Mouse (Mus musculus): ENCODE measurements around the gene A930004D18Rik.

The A930004D18Rik gene

DNA sequence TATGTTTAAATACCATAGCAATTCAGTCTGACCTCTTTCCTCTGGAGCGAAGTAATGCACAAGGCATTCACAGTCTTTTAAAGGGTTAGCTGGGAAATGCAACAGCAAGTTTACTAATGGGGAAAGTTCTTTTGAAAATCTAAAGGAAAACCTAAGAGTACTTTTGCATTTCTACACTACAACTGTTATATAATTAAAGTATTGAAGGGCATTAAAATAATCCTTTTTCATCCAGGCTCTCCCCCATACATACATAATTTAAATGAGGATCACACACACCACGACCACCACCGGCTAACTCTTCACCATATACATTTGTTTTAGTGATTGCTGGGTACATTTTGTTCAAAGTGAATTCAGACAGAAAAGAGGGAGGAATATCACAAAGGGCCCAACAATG is 15.0 kb upstream of the A930004D18Rik start:
- DNase-seq: no peak

- no peak for DNase-seq
Observed at GRCm38 (mm10) chr2:18051831-18052170, 14.3 kb upstream of the A930004D18Rik start.

DNA sequence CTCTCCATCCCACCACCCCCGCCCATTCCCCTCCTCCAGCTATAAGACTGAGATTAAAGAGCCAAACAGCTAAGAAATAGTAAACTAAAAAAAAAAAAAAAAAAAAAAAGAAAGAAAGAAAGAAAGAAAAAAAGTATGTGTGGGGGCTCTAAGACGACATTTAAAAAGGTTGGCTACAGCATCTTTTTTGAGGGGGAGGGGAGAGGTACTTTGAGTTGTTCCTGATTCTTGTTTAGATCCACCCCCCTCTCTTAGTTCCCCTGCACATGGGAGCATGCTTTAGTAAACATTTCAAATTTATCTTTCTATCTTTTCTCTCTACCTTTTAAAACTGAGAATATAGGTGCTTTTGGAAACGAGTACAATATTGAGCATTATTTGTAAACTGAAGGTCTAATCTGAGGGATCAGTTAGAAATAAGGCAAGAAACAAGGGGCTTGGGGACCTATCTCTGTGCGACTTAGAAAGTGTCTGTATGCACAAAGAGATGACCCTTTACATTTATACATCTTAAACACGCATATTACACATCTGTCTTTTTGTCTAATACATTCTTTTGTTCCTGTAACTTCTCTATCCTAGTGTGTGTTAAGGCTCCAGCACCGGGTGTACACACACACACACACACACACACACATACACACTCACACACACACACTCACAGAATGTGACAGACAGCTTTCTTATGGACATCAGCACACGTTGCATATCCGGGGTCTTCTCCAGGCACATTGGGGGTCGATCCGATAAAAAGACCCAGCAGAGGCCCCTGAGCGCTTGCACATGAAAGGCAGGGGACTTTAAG is 13.7 kb upstream of the A930004D18Rik start:
- no peak for DNase-seq

DNA sequence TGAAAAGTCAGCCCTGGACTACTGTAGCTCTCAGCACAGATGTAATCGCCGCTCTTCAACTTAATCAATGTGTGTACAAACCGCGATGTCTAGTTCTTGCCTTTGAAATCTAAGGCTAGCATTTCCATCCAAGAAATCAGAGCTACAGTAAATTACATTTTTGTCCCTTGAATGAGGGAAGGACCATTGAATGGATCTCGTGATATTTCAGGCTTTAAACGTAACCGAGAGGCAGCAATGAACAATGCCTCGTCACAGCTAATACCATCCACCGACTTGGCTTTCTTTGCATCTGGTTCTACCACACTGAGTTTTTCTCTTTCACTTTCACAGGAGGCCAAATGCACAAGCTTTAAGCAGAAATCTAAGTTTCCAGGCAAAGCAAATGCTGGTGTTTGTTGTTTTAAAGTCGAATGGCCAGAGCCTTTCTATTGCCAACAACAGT is 13.0 kb upstream of the A930004D18Rik start:
- DNase-seq: no peak

DNA sequence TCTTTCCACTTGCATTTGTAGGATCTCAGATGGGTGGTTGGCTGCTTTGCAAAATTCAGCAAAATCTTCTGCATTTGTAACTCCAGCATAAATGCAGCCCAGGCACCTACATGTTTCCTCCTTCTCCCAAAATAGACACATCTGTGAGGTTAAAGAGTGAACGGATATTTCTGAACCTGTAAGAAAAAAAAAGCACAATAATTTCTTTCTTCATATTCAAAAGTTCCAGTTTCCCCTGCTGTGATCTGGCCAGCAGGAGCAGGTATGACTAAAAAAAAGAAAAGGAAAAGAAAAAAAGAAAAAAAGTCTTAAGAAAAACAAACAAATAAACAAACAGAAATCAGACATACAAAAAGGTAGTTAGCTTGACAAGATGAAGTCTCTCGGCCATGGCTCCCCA is 12.5 kb upstream of the A930004D18Rik start:
- no peak for DNase-seq

- DNase-seq: no peak
Observed at GRCm38 (mm10) chr2:18049279-18049821, 11.8 kb upstream of the A930004D18Rik start.

GRCm38 (mm10) chr2:18048453-18049075 is 11.0 kb upstream of the A930004D18Rik start, which contains the start of gene Skida1:
Gene Skida1 (minus strand): TSS chr2:18049051.
- DNase-seq: no peak

- DNase-seq: peak; percentile 67
Observed at GRCm38 (mm10) chr2:18047646-18048452, 10.3 kb upstream of the A930004D18Rik start.

DNA sequence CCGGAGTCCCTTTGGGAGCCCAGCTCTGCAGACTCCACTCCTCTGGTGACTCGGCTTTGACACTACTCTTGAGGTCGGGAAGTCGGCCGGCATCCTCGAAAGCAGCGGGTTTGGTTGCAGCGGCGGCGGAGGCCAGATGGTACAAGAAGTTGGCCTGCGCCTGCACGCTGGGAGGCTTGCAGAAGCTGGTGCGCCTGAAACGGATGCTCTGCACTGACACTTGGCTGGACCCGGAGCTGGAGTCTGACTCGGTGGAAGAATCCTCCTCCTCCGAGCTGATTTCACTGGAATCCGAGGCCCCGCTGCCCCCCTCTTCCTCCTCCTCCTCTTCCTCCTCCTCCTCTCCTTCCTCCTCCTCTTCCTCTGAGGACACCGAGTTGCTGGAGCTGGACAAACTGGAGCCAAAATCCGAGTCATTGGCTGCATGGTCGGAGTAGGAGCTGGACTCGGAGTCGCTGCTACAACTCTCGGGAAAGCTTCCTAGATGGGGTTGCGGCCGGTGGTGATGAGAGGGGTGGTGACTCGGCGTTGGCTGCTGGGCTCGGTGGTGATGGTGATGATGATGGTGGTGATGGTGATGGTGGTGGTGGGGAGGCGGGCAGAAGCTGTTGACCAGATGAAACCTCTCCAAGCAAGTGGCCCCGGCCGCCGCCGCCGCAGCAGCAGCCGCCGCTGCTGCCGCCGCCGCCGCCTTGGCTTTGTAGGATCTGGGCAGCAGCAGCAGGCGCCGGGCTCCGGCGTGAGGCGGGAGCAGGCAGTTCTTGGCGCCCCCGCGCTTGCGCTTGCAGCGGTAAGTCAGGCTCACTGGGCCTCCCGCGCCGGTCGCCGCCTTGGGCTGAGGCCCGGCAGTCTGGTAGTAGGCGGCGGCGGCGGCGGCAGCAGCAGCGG is 9.5 kb upstream of the A930004D18Rik start:
- peak; percentile 57 for DNase-seq

DNA sequence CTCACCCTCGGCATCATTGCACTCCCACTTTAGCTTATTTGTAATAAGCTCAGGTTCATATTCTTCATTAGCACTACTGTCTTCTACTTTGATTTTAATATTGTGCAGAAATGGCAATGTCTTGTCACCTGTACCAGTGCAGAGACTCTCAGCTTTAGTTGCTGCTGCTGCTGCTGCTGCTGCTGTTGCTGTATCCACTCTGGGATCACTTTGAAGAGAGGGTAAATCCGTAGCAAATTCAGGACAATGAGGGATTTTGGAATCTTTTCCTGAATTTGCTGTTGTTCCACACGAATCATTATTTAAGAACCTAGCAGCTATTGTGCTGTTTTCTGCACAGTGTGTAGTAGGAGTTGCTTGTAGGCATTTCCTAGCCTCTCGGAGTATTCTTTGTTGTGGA is 8.6 kb upstream of the A930004D18Rik start:
- no peak for DNase-seq

DNA sequence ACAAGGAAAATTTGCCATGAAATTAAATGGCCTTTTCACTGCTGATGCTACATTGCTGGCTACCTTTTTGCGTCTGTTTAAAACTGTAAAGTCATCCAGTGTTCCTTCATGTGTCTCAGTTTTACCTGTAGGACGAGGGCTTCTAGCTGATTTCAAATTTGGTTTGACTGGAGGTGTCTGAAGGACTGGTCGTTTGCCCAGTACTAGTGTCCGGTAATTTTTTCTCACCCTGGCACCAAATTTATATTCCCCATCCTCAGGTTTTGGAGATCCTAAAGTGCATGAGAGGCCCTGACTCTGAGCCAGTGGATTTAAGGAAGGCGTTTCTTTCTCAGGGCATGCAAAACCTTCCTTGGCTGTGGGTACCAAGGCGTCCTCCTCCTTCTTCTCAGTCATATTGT is 8.2 kb upstream of the A930004D18Rik start:
- no peak for DNase-seq

- DNase-seq: no peak
Observed at GRCm38 (mm10) chr2:18045143-18045780, 7.7 kb upstream of the A930004D18Rik start.

DNA sequence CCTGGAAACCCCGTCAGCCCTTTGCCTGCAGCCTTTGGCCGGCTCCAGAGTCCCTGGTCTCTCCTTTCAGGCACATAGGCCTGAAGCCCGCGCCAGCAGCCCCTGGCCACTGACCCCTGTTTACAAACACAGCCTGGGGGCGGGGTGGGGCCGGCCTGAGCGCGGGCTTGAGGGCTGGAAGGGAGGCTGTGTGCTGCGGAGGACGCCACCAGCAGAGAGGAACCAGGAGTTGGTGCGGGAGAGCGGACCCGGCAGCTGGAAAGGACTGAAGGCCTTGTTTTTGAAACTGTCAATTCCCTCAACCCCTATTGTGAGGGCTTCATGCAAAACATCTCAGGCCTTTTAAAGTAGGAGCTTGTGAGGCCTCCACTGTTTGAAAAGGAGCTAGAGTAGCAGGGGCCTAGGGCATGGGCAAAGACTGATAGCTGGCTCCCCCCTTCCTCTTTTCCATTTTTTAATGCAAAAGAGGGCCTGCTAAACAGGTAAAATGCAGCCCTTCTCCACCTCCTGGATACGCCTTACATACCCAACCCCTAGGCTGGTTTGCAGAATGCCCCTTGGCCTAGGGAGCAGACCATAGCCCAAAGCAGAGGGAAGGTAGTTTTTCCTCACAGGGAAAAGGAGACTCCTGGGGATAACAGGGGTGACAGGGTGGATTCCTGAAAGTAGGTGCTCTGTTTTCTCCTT is 3.8 kb upstream of the A930004D18Rik start:
- no peak for DNase-seq

DNA sequence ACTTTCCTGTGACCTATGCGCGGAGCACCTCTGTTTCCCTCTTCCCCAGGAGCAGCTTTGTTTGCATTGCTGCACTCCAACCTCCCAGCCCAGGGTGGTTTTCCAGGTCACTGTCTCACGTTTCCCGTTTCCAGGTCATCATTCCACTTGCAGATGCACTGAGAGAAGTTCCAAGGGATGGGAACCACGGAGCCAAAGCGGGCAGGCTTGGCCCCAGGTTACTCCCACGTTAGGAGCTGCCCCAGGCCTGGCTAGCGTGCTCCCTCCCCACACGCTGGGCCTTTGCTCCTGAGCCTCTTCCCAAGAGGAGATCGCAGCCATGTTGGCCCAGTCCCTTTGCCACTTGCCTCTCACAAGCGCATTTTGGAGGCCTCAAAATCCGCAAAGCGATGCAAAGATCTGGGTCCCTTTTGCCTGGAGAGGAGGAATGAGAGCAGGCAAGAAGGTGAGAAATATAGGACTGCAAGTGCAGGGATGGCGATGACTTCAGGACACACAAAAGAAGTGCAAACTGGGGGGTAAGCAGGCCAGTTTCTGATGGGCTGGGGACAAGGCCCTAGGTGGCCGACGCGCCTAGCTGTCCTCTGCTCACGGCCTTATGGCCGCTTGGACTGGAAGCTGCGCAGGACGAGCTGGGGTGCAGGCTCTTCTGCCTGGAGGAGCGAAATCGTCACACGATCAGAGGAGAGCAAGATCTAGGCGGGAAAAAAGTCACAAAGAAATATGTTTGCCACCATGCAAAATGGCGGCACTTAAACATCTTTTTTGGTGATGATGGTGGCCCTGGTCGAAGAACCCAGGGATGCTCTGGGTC is 3.0 kb upstream of the A930004D18Rik start:
- DNase-seq: no peak

GRCm38 (mm10) chr2:18039566-18040290 is 2.2 kb upstream of the A930004D18Rik start:
- no peak for DNase-seq

DNA sequence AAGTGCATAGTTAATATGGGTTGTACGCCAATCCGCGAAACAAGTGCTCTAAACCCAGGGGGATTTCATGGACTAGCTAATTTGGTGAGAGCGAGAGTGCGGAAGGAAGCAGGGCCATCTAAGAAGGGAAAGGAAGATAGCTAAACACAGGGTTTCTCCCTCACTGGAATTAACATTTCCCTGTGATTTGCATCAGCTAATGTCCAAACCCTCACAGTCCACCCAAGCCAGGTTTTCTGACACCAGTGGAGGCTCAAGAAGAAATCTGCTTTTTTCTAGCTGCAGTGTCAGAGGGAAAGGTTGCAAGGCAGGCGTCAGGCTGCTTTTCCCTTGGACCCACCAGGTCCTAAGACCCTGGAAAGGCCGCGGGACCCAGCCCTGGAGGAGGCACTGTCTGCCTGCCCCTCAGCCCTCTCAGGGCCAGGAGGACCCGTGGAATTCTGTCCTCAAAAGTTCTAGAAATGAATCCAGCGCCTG is 1.4 kb upstream of the A930004D18Rik start:
- DNase-seq: no peak

- DNase-seq: no peak
Observed at GRCm38 (mm10) chr2:18038141-18038752, 710 bp upstream of the A930004D18Rik start.

DNA sequence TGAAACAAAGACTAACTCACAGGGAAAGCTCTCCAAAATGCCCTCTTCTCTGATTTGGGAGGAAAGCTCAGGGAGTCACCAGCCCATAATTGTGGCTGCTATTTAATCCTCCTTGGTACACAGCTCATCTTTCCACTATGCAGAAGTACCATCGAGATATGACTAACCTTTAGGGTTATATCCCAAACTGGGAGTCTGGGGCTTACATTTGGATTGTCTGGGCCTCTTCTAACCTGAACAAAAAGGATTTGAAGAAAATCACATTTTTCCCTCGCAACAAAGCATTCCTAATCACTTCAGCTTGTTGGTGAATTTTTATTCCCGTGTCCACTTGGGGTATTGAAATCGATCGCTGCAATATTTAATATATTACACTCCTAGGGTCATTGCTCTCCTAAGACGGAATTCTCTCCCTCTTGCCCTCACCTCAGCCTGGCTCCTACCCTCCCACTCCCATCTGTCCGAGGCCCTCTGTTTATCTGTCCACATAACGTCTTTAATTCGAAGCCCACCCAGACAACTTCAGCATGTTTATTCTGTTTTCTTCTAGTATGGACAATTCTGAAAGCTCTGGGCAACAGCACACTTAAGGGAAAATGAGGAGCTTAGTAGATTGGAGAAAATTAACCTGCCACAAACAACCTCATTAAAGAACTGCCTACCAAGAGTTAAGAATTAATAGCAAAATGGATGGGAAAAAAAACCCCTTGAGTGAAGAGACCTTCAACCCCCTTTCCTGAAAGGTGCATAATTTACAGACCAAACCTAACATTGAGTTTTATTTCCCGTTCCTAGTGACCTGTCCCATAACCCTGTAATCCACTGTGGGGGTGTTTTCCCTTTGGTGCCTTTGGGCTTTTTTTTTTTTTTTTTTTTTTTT is 2.9 kb downstream of the A930004D18Rik start:
- DNase-seq: no peak
